Mouse (Mus musculus) embryonic fibroblast, embryonic 13.5 days (primary cell): ENCODE measurements around the gene Gm21988. TPM values are rescaled to one million over a fixed set of nuclear protein-coding genes. Genes with fewer than 3 reads are reported as not detected.

Source experiments
- H3K27ac ChIP-seq: 2 replicates; pipeline ENCODE4 v1.5.1; 2012; ENCODE audit warnings: low read length, control low read depth, inconsistent platforms; ENCODE audit not compliant: insufficient read depth
- H3K4me1 ChIP-seq: 2 replicates; pipeline ENCODE4 v1.6.1; 2011; ENCODE audit warnings: low read length; ENCODE audit not compliant: control insufficient read depth, insufficient read depth
- H3K4me3 ChIP-seq: 2 replicates; pipeline ENCODE4 v1.5.1; 2011; ENCODE audit warnings: mild to moderate bottlenecking, control low read depth, low read length; ENCODE audit not compliant: insufficient read depth
- CTCF ChIP-seq: IDR thresholded peaks from 2 replicates; pipeline ENCODE4 v1.5.1; 2011; ENCODE audit warnings: mild to moderate bottlenecking, control low read depth, low read length, moderate library complexity, borderline replicate concordance; ENCODE audit not compliant: insufficient read depth
- POLR2A ChIP-seq: IDR thresholded peaks from 2 replicates; pipeline ENCODE4 v1.6.1; 2011; ENCODE audit warnings: low read depth, mild to moderate bottlenecking, control low read depth, low read length, moderate library complexity
- polyA plus RNA-seq: library from polyadenylated mRNA; stranded (reverse); fragments of >200 nt; gene quantifications from 2 replicates; pipeline ENCODE4 v1.2.4, GENCODE M21; 2011; ENCODE audit warnings: low read depth; ENCODE audit not compliant: missing spikeins, insufficient read length

Gene Gm21988
- polyA plus RNA-seq, 1 experiment, result 4.5 TPM

DNA sequence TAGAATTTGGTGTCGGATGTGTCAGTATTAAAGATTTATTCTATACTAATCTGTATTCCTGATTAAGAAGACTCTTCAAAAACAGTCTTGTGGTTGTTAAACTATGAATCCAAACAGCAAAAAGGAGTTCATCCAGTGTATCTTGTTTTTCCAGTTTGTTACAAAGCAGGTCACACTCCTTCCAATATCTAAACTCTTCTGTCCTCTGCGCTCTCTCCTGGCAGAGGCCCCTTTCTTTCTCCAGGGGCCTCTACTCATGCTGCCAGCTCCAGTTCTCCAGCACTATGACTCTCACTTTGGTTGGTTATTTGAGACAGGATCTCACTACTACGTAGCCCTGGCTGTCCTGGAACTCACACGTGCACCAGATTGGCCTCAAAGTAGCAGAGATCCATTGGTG, 26.2 kb upstream of the Gm21988 start:
- H3K4me3 ChIP-seq, result no peak overlapping the region
- H3K4me1 ChIP-seq, result no peaks in the 10 kb centered on the region
- H3K27ac ChIP-seq, result no peak overlapping the region
- TF ChIP-seq CTCF (no peak), POLR2A (no peak)

DNA sequence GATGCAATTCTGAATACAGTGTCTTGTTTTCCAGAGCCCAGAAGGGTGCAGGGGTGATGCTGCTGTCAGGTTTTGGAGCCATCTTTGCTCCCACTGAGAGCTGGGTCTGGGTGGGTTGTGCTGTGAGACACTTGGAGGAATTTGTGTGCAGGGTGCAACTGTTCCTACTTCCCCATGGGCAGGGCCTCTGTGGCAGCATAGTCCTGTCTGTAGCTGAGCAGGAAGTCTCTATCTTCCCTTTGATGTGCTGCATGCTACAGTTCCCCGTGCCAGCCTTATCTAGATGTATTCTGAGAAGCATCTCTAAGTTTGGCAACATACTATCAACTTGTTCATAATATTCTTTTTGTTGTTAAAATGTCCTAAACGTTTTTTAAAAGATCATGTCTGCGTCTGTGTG, 25.6 kb upstream of the Gm21988 start:
- TF ChIP-seq POLR2A (no peak), CTCF (no peak)
- Histone ChIP-seq H3K27ac (no peak overlapping the region), H3K4me1 (no peaks in the 10 kb centered on the region), H3K4me3 (no peak overlapping the region)

- TF ChIP-seq POLR2A (no peak), CTCF (no peak)
- Histone ChIP-seq H3K4me3 (no peak overlapping the region), H3K4me1 (peaks cover 3% of the 10 kb centered on the region; the same call in 1 of the 2 replicates), H3K27ac (no peak overlapping the region)
Observed at GRCm38 (mm10) chr11:70259035-70259434, 19.4 kb upstream of the Gm21988 start.

DNA sequence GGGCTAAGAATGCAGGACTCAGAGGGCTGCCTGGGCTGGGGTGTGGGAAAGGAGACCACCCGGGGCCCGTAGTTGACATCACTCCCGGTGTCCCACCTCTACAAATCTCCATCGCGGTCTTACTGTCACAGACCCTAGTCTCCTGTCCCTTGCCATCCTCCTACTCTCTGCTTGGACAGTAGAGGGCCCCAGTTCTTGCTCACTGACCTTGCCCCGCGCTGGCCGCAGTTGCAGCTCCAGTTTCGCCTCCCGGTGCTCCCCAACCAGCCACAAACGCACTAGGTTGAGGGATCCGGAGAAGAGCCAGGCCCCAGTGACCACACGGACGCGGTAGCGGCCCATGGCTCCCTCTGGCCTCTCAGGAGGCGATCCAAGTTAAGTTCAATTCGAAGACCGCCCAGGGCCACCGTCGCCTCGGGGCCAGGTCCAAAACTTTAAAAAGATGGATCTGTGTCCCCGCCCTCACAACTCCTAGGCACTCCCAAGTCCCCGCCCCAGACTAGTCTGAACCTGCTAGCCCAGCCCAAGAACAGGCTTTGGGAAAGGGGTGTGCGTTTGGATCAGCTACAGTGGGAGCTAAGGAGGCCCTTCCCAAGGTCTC, 15.4 kb upstream of the Gm21988 start, which contains the start of gene Alox12:
Gene Alox12, minus strand, starts transcription at position 423 of the 601 bp plus-strand sequence.
- H3K4me1 ChIP-seq, result peaks cover 3% of the 10 kb centered on the region; the same call in 1 of the 2 replicates
- TF ChIP-seq CTCF, result peak; percentile 43; the same call in 1 of the 2 replicates
- no peak for TF ChIP-seq POLR2A
- no peak within 1 kb of the TSS for H3K27ac ChIP-seq
- peak within 1 kb of the TSS; percentile 32 for H3K4me3 ChIP-seq

- no peak overlapping the region for H3K4me3 ChIP-seq
- peaks cover 2% of the 10 kb centered on the region; the same call in 1 of the 2 replicates for H3K4me1 ChIP-seq
- H3K27ac ChIP-seq, result no peak overlapping the region
- no peak for TF ChIP-seq POLR2A
- no peak for TF ChIP-seq CTCF
Observed at GRCm38 (mm10) chr11:70254337-70254736, 14.7 kb upstream of the Gm21988 start.

- TF ChIP-seq POLR2A (no peak), CTCF (no peak)
Observed at GRCm38 (mm10) chr11:70251853-70252252, 12.2 kb upstream of the Gm21988 start.

DNA sequence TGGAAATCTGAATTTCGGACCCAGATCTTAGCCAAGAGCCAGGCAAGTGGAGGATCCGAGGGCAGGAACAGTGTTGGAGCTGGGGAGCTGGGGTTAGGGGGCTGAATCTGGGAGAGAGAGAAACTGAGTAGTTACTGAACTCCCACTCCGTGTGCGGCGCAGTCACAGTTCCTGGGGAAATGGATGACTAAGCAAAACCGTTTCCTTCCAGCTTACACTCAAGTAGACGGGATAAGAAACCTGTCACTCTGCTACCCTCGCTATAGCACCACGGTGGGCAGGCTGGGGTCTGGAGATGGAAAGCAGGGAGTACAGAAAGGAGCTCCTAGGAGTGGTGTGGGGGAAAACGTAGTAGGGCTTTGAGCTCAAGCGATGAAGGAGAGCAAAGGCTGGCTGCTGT, 10.5 kb upstream of the Gm21988 start:
- Histone ChIP-seq H3K4me3 (no peak overlapping the region), H3K27ac (no peak overlapping the region), H3K4me1 (no peaks in the 10 kb centered on the region)
- TF ChIP-seq POLR2A (no peak), CTCF (no peak)

More at GRCm38 (mm10) chr11:70251853-70252252, 12.2 kb upstream of the Gm21988 start:
- H3K27ac ChIP-seq, result no peak overlapping the region
- H3K4me3 ChIP-seq, result no peak overlapping the region
- no peaks in the 10 kb centered on the region for H3K4me1 ChIP-seq

- TF ChIP-seq CTCF (no peak), POLR2A (no peak)
- Histone ChIP-seq H3K4me1 (no peaks in the 10 kb centered on the region), H3K4me3 (no peak overlapping the region), H3K27ac (no peak overlapping the region)
Observed at GRCm38 (mm10) chr11:70247136-70247845, 7.7 kb upstream of the Gm21988 start.

GRCm38 (mm10) chr11:70242591-70242990, 3.0 kb upstream of the Gm21988 start:
- TF ChIP-seq POLR2A (no peak), CTCF (no peak)
- Histone ChIP-seq H3K4me1 (peaks cover 2% of the 10 kb centered on the region; the same call in 1 of the 2 replicates), H3K4me3 (no peak overlapping the region), H3K27ac (no peak overlapping the region)
